Mouse (Mus musculus): ENCODE data around the gene Hoxb8.

DNA sequence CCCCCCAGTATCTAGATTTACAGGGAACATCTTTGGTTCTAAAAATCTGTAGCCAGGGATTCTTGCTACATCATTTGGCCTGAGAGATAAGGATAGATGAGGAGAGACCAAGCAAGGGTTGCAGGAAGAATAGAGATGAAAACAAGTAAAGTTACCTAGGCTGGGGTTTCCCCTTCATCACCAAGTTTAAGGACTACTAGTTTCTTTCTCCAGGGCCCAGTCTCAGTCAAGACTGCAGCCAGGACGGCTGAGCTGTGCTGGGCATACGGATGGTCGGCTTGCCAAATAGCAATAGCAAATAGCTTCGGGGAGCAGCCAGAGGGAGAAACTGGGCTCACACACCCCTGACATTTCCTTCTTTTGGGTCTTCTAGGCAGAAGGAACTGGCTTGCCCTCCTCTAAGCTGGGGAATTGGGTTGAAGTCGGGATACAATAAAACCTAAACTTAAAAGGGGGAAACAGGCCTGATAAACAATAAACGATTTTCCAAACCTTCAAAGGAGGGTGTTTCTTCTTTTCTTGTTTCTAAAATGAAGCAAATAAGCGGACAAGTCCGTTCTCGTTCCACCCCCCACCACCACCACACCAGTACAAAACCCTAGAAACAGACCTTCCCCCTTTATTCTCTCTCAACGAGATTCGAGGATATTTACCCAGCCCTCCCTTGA is 16.4 kb downstream of the Hoxb8 start:
- TF ChIP-seq POLR2A (IDR thresholded peaks at IDR 0.05; ENCODE audit: insufficient read depth, low read length) (no peak), CTCF (IDR thresholded peaks at IDR 0.05; ENCODE audit: low read depth, low read length) (no peak), EP300 (IDR thresholded peaks at IDR 0.05; ENCODE audit: insufficient read depth, low read depth, low read length) (no peak)
